7 mouse cellular contexts compared by ENCODE assay signal in the genomic region with DNA sequence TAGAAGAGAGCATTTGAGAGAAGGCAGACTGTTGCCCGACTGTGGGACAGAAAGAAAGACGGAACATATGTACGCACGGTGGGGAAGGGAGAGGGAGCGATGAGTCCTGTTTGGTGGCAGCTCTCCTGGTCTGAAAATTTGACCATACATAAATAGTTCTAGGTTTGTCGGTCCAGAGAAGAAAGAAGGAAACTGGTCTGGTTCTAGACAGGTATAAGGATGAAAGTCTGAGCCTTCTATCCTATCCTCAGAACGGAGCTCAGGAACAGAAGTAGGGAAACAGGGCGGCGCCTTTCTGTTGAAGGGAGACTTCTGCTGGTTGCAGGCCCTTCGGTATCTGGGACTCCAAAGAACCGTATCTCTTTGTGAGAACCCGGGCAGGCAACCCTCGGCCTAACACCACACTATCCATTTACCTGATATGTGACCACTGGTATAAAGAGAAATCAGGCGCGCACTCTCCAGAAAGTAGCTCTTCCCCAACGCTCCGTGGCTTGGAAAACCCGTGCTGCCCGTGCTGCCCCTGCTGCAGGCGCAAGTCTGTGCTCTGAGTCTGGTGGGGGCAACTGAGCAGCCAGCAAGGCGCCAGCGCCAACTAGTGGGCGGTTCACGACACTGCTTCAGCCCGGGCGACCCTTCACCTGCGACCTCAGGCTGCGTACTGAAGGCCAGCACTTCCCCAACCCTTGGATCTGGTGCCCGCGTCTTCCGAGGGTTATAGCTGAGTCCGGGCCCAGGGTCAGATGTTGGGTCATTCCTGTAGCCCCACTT. TPM values are rescaled to one million over a fixed set of nuclear protein-coding genes. Genes with fewer than 3 reads are reported as not detected.
DNase-seq lines count a peak whose midpoint lies in the region; ATAC-seq and TF ChIP-seq lines count a peak whose summit lies in the region.

No protein-coding gene starts in this region.

- peak overlapping the region in 1 of 2 experiments; percentile 24; a peak in 3 of 4 replicates for H3K4me3 ChIP-seq in MEL (ENCODE audit: control insufficient read depth in 1 of 2, insufficient read depth in 1 of 2, low read depth in 2 of 2, low read length in 2 of 2)
- H3K4me3 ChIP-seq in forebrain, embryonic 13.5 days = 0 out of 2 replicates have a peak overlapping the region, but pooled peaks have one; percentile 3

- peak; percentile 75 for DNase-seq in MEL (ENCODE audit: low read depth, low spot score)
- DNase-seq in brain, embryonic 14.5 days (ENCODE audit: low read depth) = peak; percentile 70
- peak; percentile 26 for DNase-seq in left cerebral cortex, adult 11 months (ENCODE audit: low spot score)
- peak; percentile 78 to 86 for DNase-seq in spleen, postnatal 10 days (ENCODE audit: low spot score in 2 of 2)

- no peak for TF ChIP-seq POLR2A in MEL (IDR thresholded peaks at IDR 0.05; ENCODE audit: control insufficient read depth in 1 of 2, insufficient read depth in 1 of 2, low read depth in 1 of 2, low read length in 2 of 2, poor library complexity in 1 of 2)
- TF ChIP-seq POLR2A in brain, embryonic 14.5 days (IDR thresholded peaks at IDR 0.05; ENCODE audit: borderline replicate concordance, extremely low read depth, insufficient read depth, insufficient read length, poor library complexity, severe bottlenecking) = no peak

- 1% methylated on average over 32 of the region's 32 CpGs for WGBS in forebrain, embryonic 13.5 days

- ATAC-seq in forebrain, embryonic 13.5 days = peak; percentile 39; the same call in 1 of the 2 replicates
- ATAC-seq in hematopoietic stem cell, adult 5-6 weeks (replicated peaks in 1 of 2; ENCODE audit: insufficient read depth in 1 of 2, low FRiP score in 2 of 2, low TSS enrichment in 1 of 2, low read depth in 1 of 2, poor library complexity in 2 of 2, severe bottlenecking in 2 of 2) = peak; percentile 59 to 65
- peak; percentile 71 for ATAC-seq in megakaryocyte, adult 5-6 weeks (ENCODE audit: poor library complexity, severe bottlenecking)

- TF ChIP-seq EP300 in MEL (IDR thresholded peaks at IDR 0.05; ENCODE audit: low read depth in 1 of 2, low read length in 2 of 2) = no peak

- peaks cover 21% of the 10 kb centered on the region for H3K79me2 ChIP-seq in MEL (ENCODE audit: control insufficient read depth, insufficient read depth, low read length, poor library complexity)

- H3K27ac ChIP-seq in MEL (ENCODE audit: control insufficient read depth, low read depth, low read length) = no peak overlapping the region
- H3K27ac ChIP-seq in forebrain, embryonic 13.5 days = no peak overlapping the region

- peak; percentile 76 to 87 (median 81) for TF ChIP-seq CTCF in MEL (IDR thresholded peaks at IDR 0.05 in 2 of 3, conservative IDR thresholded peaks at IDR 0.05 in 1 of 3; ENCODE audit: control insufficient read depth in 1 of 3, insufficient read depth in 1 of 3, low read depth in 2 of 3, low read length in 3 of 3, poor library complexity in 1 of 3, severe bottlenecking in 1 of 3)
- peak; percentile 85 for TF ChIP-seq CTCF in brain, embryonic 14.5 days (IDR thresholded peaks at IDR 0.05; ENCODE audit: borderline replicate concordance, extremely low read depth, insufficient read depth, insufficient read length)

- H3K9ac ChIP-seq in MEL (ENCODE audit: control insufficient read depth, low read depth, low read length, poor library complexity, severe bottlenecking) = peak overlapping the region; percentile 36; the same call in 1 of the 2 replicates
- H3K9ac ChIP-seq in forebrain, embryonic 13.5 days = no peak overlapping the region

- no peaks in the 10 kb centered on the region for H3K27me3 ChIP-seq in MEL (ENCODE audit: control insufficient read depth in 1 of 2, insufficient read depth in 2 of 2, low read length in 2 of 2)
- peaks cover 100% of the 10 kb centered on the region for H3K27me3 ChIP-seq in forebrain, embryonic 13.5 days

- peak; percentile 68 for TF ChIP-seq RAD21 in MEL (IDR thresholded peaks at IDR 0.05; ENCODE audit: low read depth, low read length)

- H3K36me3 ChIP-seq in MEL (ENCODE audit: control insufficient read depth in 1 of 2, insufficient read depth in 2 of 2, low read length in 2 of 2) = peaks cover 0 to 2% of the 10 kb centered on the region in 2 experiments; a peak in 1 of 4 replicates
- no peaks in the 10 kb centered on the region for H3K36me3 ChIP-seq in forebrain, embryonic 13.5 days (ENCODE audit: poor library complexity, severe bottlenecking)

- no peaks in the 10 kb centered on the region for H3K9me3 ChIP-seq in MEL (replicated peaks; ENCODE audit: insufficient read depth, low read length)
- no peaks in the 10 kb centered on the region for H3K9me3 ChIP-seq in forebrain, embryonic 13.5 days (replicated peaks)

- H3K4me2 ChIP-seq in forebrain, embryonic 13.5 days = no peak overlapping the region

- peaks cover 0 to 3% of the 10 kb centered on the region in 2 experiments; a peak in 2 of 4 replicates for H3K4me1 ChIP-seq in MEL (ENCODE audit: control insufficient read depth in 1 of 2, insufficient read depth in 2 of 2, low read length in 2 of 2)
- H3K4me1 ChIP-seq in forebrain, embryonic 13.5 days = peaks cover 21% of the 10 kb centered on the region

TF ChIP-seq in MEL, 35 proteins besides CTCF, POLR2A, EP300 and RAD21:
- TF ChIP-seq BHLHE40 (IDR thresholded peaks at IDR 0.05; ENCODE audit: borderline replicate concordance, low read depth, low read length) = no peak
- TF ChIP-seq GATA1 (IDR thresholded peaks at IDR 0.05; ENCODE audit: low read depth, low read length) = no peak
- TF ChIP-seq USF2 (IDR thresholded peaks at IDR 0.05; ENCODE audit: borderline replicate concordance in 1 of 2, insufficient read depth in 1 of 2, low read depth in 1 of 2, low read length in 2 of 2) = no peak
- TF ChIP-seq ZC3H11A (IDR thresholded peaks at IDR 0.05; ENCODE audit: low read depth, low read length) = peak; percentile 40
- no peak for TF ChIP-seq KAT2A (conservative IDR thresholded peaks at IDR 0.05; ENCODE audit: low read depth, low read length)
- TF ChIP-seq NRF1 (IDR thresholded peaks at IDR 0.05; ENCODE audit: insufficient read depth, low read depth, low read length, poor library complexity, severe bottlenecking) = no peak
- no peak for TF ChIP-seq GABPA (IDR thresholded peaks at IDR 0.05; ENCODE audit: low read depth, low read length)
- no peak for TF ChIP-seq TBP (IDR thresholded peaks at IDR 0.05; ENCODE audit: low read depth, low read length)
- TF ChIP-seq MXI1 (IDR thresholded peaks at IDR 0.05; ENCODE audit: low read depth, low read length) = no peak
- no peak for TF ChIP-seq ZMIZ1 (IDR thresholded peaks at IDR 0.05; ENCODE audit: low read depth, low read length)
- TF ChIP-seq SIN3A (IDR thresholded peaks at IDR 0.05; ENCODE audit: low read length) = no peak
- TF ChIP-seq MAZ (IDR thresholded peaks at IDR 0.05; ENCODE audit: low read depth, low read length) = peak; percentile 83; the same call in 1 of the 2 replicates
- TF ChIP-seq NELFE (IDR thresholded peaks at IDR 0.05; ENCODE audit: low read depth, low read length) = no peak
- TF ChIP-seq SMC3 (IDR thresholded peaks at IDR 0.05; ENCODE audit: low read depth, low read length) = peak; percentile 57

RNA-seq across cellular contexts. Expression of gene Runx3, which starts 29.8 kb away (rescaled TPM):
- total RNA-seq in MEL (2012; rRNA removed) = 3.7 and 4.3 TPM in 2 replicates
- 10 to 100 TPM in 1 of 2 experiments, not detected in 1; 29.2 TPM for polyA plus RNA-seq in MEL (2012; ENCODE audit: insufficient read depth in 1 of 2, insufficient read length in 2 of 2, low read depth in 1 of 2, low replicate concordance in 2 of 2, missing spikeins in 1 of 2)
- 0.40 and 0.64 TPM in 2 replicates for polyA plus RNA-seq in brain, embryonic 14.5 days (2012; rRNA removed)
- not detected in 2 replicates for polyA plus RNA-seq in forebrain, embryonic 13.5 days (2015; fragmentation: Nextera tagmentation; extraction: Ambion mirVana)
- total RNA-seq in hematopoietic stem cell, adult 5-6 weeks (2017) = 12.9 and 30.4 TPM in 2 replicates
- 18.1 and 20.8 TPM in 2 replicates for total RNA-seq in megakaryocyte, adult 5-6 weeks (2015)
- total RNA-seq in megakaryocyte, adult 5-6 weeks (2017) = 4.3 and 6.5 TPM in 2 replicates

Comparison
In these comparisons a context has a peak if more than half of its experiments do, and no peak if none do; other contexts are left out.
1. DNase-seq: peak in every context shown above with its lines; median percentile 82 in spleen, postnatal 10 days; 75 in MEL; 70 in brain, embryonic 14.5 days; 26 in left cerebral cortex, adult 11 months.